Mouse (Mus musculus) CH12.LX (cell line): ENCODE results near the gene Scgb3a1. TPM values are rescaled to one million over a fixed set of nuclear protein-coding genes. Genes with fewer than 3 reads are reported as not detected.

Experiments
- DNase-seq: peaks from one replicate; pipeline ENCODE4 v3.0.0-alpha.2; 2013; ENCODE audit errors: extremely low read depth
- H3K27ac ChIP-seq: 2 replicates; pipeline ENCODE4 v1.5.1; 2012; ENCODE audit warnings: low read depth, mild to moderate bottlenecking, control low read depth, moderate library complexity; ENCODE audit not compliant: insufficient read depth
- H3K27me3 ChIP-seq: replicated peaks from 2 replicates; pipeline ENCODE3; 2012; ENCODE audit warnings: inconsistent platforms
- H3K36me3 ChIP-seq, 2 experiments: replicated peaks in 1 of 2; 2 replicates each; pipeline versions ENCODE3 to v1.6.1; 2012; ENCODE audit warnings: inconsistent platforms in 1 of 2, low read length in 1 of 2, mild to moderate bottlenecking in 1 of 2, mixed read lengths in 1 of 2, moderate library complexity in 1 of 2; ENCODE audit not compliant: control insufficient read depth in 1 of 2, insufficient read depth in 1 of 2
- H3K4me1 ChIP-seq, 2 experiments: 2 replicates each; pipeline ENCODE4 v1.6.1; 2012; ENCODE audit warnings: inconsistent platforms in 1 of 2, moderate library complexity in 1 of 2; ENCODE audit not compliant: insufficient read depth in 2 of 2, control insufficient read depth in 1 of 2
- H3K4me2 ChIP-seq: 2 replicates; pipeline ENCODE4 v1.6.1; 2012; ENCODE audit warnings: low read depth, mild to moderate bottlenecking, control low read depth; ENCODE audit not compliant: poor library complexity, insufficient read depth, severe bottlenecking
- H3K4me3 ChIP-seq, 3 experiments: fragments of 150-350 bp in 1 of 3; sonication (generic) in 1 of 3; replicated peaks in 1 of 3; 2 replicates each; pipeline versions ENCODE3 to v1.5.1; 2011 to 2012; ENCODE audit warnings: low read depth in 2 of 3, low read length in 2 of 3, mild to moderate bottlenecking in 2 of 3, moderate library complexity in 2 of 3, control low read depth in 1 of 3, improper control_type of control experiment in 1 of 3, inconsistent platforms in 1 of 3, mixed read lengths in 1 of 3; ENCODE audit not compliant: poor library complexity in 1 of 3
- H3K79me2 ChIP-seq: replicated peaks from 2 replicates; pipeline ENCODE4 v1.6.1; 2012; ENCODE audit warnings: mild to moderate bottlenecking, moderate library complexity; ENCODE audit not compliant: control insufficient read depth, poor library complexity, insufficient read depth, severe bottlenecking; ENCODE audit errors: extremely low read depth
- H3K9ac ChIP-seq: 2 replicates; pipeline ENCODE4 v1.6.1; 2012; ENCODE audit warnings: low read depth, mild to moderate bottlenecking, control low read depth, moderate library complexity; ENCODE audit not compliant: insufficient read depth
- H3K9me3 ChIP-seq: replicated peaks from 2 replicates; pipeline ENCODE3; 2012; ENCODE audit warnings: low read length, inconsistent platforms, mixed read lengths
- BHLHE40 ChIP-seq: IDR thresholded peaks from 2 replicates; pipeline ENCODE4 v1.6.1; 2011; ENCODE audit warnings: mild to moderate bottlenecking, low read depth, low read length, improper control_type of control experiment
- CHD2 ChIP-seq: IDR thresholded peaks from 2 replicates; pipeline ENCODE4 v1.6.1; 2011; ENCODE audit warnings: low read length, improper control_type of control experiment
- CTCF ChIP-seq, 2 experiments: IDR thresholded peaks in 1 of 2; conservative IDR thresholded peaks in 1 of 2; 2 replicates each; pipeline ENCODE4 v1.5.1; 2011 to 2012; ENCODE audit warnings: low read depth in 2 of 2, low read length in 2 of 2, improper control_type of control experiment in 1 of 2, inconsistent platforms in 1 of 2, mild to moderate bottlenecking in 1 of 2, moderate library complexity in 1 of 2
- E2F4 ChIP-seq: IDR thresholded peaks from 2 replicates; pipeline ENCODE4 v1.6.1; 2011; ENCODE audit warnings: low read depth, low read length, improper control_type of control experiment; ENCODE audit not compliant: insufficient replicate concordance
- ELF1 ChIP-seq: IDR thresholded peaks from 2 replicates; pipeline ENCODE4 v1.6.1; 2014; ENCODE audit warnings: low read depth, mild to moderate bottlenecking, inconsistent platforms, low read length, improper control_type of control experiment
- EP300 ChIP-seq: IDR thresholded peaks from 2 replicates; pipeline ENCODE4 v1.6.1; 2011; ENCODE audit warnings: low read length, improper control_type of control experiment
- GABPA ChIP-seq: IDR thresholded peaks from 2 replicates; pipeline ENCODE4 v1.6.1; 2012; ENCODE audit warnings: low read depth, low read length, improper control_type of control experiment, inconsistent platforms; ENCODE audit not compliant: insufficient replicate concordance
- HCFC1 ChIP-seq: IDR thresholded peaks from 2 replicates; pipeline ENCODE4 v1.6.1; 2012; ENCODE audit warnings: low read depth, mild to moderate bottlenecking, inconsistent platforms, low read length, improper control_type of control experiment
- IRF4 ChIP-seq: IDR thresholded peaks from 2 replicates; pipeline ENCODE4 v1.6.1; 2014; ENCODE audit warnings: low read depth, mild to moderate bottlenecking, inconsistent platforms, low read length, improper control_type of control experiment
- JUND ChIP-seq: conservative IDR thresholded peaks from 2 replicates; pipeline ENCODE4 v1.6.1; 2011; ENCODE audit warnings: low read depth, low read length, improper control_type of control experiment
- MAFK ChIP-seq: IDR thresholded peaks from 2 replicates; pipeline ENCODE4 v1.6.1; 2011; ENCODE audit warnings: low read length, improper control_type of control experiment; ENCODE audit not compliant: insufficient replicate concordance
- MYC ChIP-seq: IDR thresholded peaks from 2 replicates; pipeline ENCODE4 v1.6.1; 2011; ENCODE audit warnings: low read depth, mild to moderate bottlenecking, improper control_type of control experiment, low read length
- PAX5 ChIP-seq: IDR thresholded peaks from 2 replicates; pipeline ENCODE4 v1.6.1; 2012; ENCODE audit warnings: low read length, inconsistent platforms, mixed read lengths
- POLR2AphosphoS2 ChIP-seq: IDR thresholded peaks from 2 replicates; pipeline ENCODE4 v1.6.1; 2011; ENCODE audit warnings: low read depth, low read length, improper control_type of control experiment
- RAD21 ChIP-seq: IDR thresholded peaks from 2 replicates; pipeline ENCODE4 v1.6.1; 2011; ENCODE audit warnings: low read depth, mild to moderate bottlenecking, low read length, improper control_type of control experiment, moderate library complexity
- RCOR1 ChIP-seq: conservative IDR thresholded peaks from 2 replicates; pipeline ENCODE4 v1.6.1; 2012; ENCODE audit warnings: low read depth, mild to moderate bottlenecking, inconsistent platforms, low read length, improper control_type of control experiment
- SIN3A ChIP-seq: IDR thresholded peaks from 2 replicates; pipeline ENCODE4 v1.6.1; 2012; ENCODE audit warnings: low read length, improper control_type of control experiment, inconsistent platforms
- TBP ChIP-seq: conservative IDR thresholded peaks from 2 replicates; pipeline ENCODE4 v1.6.1; 2011; ENCODE audit warnings: low read depth, low read length, improper control_type of control experiment
- TCF12 ChIP-seq: IDR thresholded peaks from 2 replicates; pipeline ENCODE4 v1.6.1; 2014; ENCODE audit warnings: low read depth, mild to moderate bottlenecking, inconsistent platforms, low read length, improper control_type of control experiment
- UBTF ChIP-seq: IDR thresholded peaks from 2 replicates; pipeline ENCODE4 v1.6.1; 2012; ENCODE audit warnings: low read depth, mild to moderate bottlenecking, inconsistent platforms, low read length, improper control_type of control experiment, moderate library complexity
- USF1 ChIP-seq: IDR thresholded peaks from 2 replicates; pipeline ENCODE4 v1.6.1; 2014; ENCODE audit warnings: low read depth, mild to moderate bottlenecking, inconsistent platforms, low read length, improper control_type of control experiment
- USF2 ChIP-seq: conservative IDR thresholded peaks from 2 replicates; pipeline ENCODE4 v1.6.1; 2011; ENCODE audit warnings: low read depth, low read length, improper control_type of control experiment
- ZC3H11A ChIP-seq: IDR thresholded peaks from 2 replicates; pipeline ENCODE4 v1.6.1; 2012; ENCODE audit warnings: low read depth, mild to moderate bottlenecking, inconsistent platforms, low read length, improper control_type of control experiment
- ZMIZ1 ChIP-seq: IDR thresholded peaks from 2 replicates; pipeline ENCODE4 v1.6.1; 2012; ENCODE audit warnings: low read depth, mild to moderate bottlenecking, inconsistent platforms, low read length, improper control_type of control experiment
- dilution Hi-C: fragments of 300-500 bp; cut with MboI; formaldehyde crosslinking; loops from 2 replicates; pipeline ENCODE4 v1.14.3; 2020; ENCODE audit warnings: low sequenced_read_pairs; ENCODE audit not compliant: extremely low pct_unique_long_range_greater_than_20kb, extremely low pct_ligation_motif_present
- in situ Hi-C: fragments of 300-500 bp; cut with MboI; formaldehyde crosslinking; loops from 3 replicates; pipeline ENCODE4 v1.14.3; 2019; ENCODE audit warnings: low sequenced_read_pairs, low pct_ligation_motif_present, low pct_unique_long_range_greater_than_20kb, mixed read lengths
- polyA plus RNA-seq: library from polyadenylated mRNA; unstranded; fragments of >175 nt; gene quantifications from 2 replicates; pipeline ENCODE4 v1.2.1, GENCODE M21; 2012; ENCODE audit warnings: low read depth; ENCODE audit not compliant: insufficient read length
- total RNA-seq, 2 experiments: library from RNA; depleted of rRNA; stranded (reverse); fragments of 300-350 nt in 1 of 2; fragments of >200 nt in 1 of 2; gene quantifications; 2 replicates each; pipeline ENCODE4 v1.2.3; 2012 to 2014

Gene Scgb3a1
- total and polyA plus RNA-seq, 3 experiments, result not detected

GRCm38 (mm10) chr11:49662292-49662780, 1.1 kb upstream of the Scgb3a1 start:
- in situ Hi-C loops, result no loop called here
- H3K36me3 ChIP-seq, result peaks cover 0 to 8% of the 10 kb centered on the region in 2 experiments
- H3K4me2 ChIP-seq, result no peak overlapping the region
- H3K4me1 ChIP-seq, result peaks cover 2 to 17% of the 10 kb centered on the region in 2 experiments; a peak in 2 of 4 replicates
- no peak overlapping the region for H3K27ac ChIP-seq
- H3K4me3 ChIP-seq, result no peak overlapping the region
- peaks cover 3% of the 10 kb centered on the region for H3K27me3 ChIP-seq
- H3K79me2 ChIP-seq, result no peaks in the 10 kb centered on the region
- no peaks in the 10 kb centered on the region for H3K9me3 ChIP-seq
- DNase-seq, result no peak
- TF ChIP-seq CHD2 (no peak), SIN3A (no peak), GABPA (no peak), EP300 (no peak), PAX5 (no peak), ELF1 (no peak), USF1 (no peak), CTCF (conservative IDR thresholded peaks at IDR 0.05 in 1 of 2, IDR thresholded peaks at IDR 0.05 in 1 of 2; ENCODE audit: low read depth in 2 of 2, low read length in 2 of 2) (peak in 1 of 2 experiments; percentile 63; a peak in 2 of 4 replicates), JUND (no peak), IRF4 (no peak), RAD21 (peak; percentile 21), ZMIZ1 (no peak), MYC (no peak), MAFK (no peak), POLR2AphosphoS2 (no peak)
- TF ChIP-seq, all 38 proteins: peak for 2
- no peak overlapping the region for H3K9ac ChIP-seq
- dilution Hi-C loops, result no loop called here

- peaks cover 2 to 17% of the 10 kb centered on the region in 2 experiments; a peak in 2 of 4 replicates for H3K4me1 ChIP-seq
- H3K9ac ChIP-seq, result no peak overlapping the region
- dilution Hi-C loops, result no loop called here
- peaks cover 3% of the 10 kb centered on the region for H3K27me3 ChIP-seq
- in situ Hi-C loops, result no loop called here
- TF ChIP-seq ELF1 (no peak), RAD21 (no peak), TCF12 (no peak), E2F4 (no peak), ZC3H11A (no peak), GABPA (no peak), USF2 (no peak), ZMIZ1 (no peak), UBTF (no peak), CHD2 (no peak), HCFC1 (no peak), BHLHE40 (no peak), IRF4 (no peak), JUND (no peak), RCOR1 (no peak), TBP (no peak)
- TF ChIP-seq, all 38 proteins: peak for 0
- Histone ChIP-seq H3K36me3 (peaks cover 8 to 27% of the 10 kb centered on the region in 2 experiments), H3K9me3 (no peaks in the 10 kb centered on the region), H3K4me2 (no peak overlapping the region), H3K27ac (no peak overlapping the region), H3K79me2 (no peaks in the 10 kb centered on the region), H3K4me3 (no peak overlapping the region)
- no peak for DNase-seq
Measured at GRCm38 (mm10) chr11:49664262-49665140, 1.1 kb downstream of the Scgb3a1 start.
